Mouse (Mus musculus): Measurements from ENCODE around the gene Zfp59.

- TF ChIP-seq POLR2A (IDR thresholded peaks at IDR 0.05; ENCODE audit: borderline replicate concordance, extremely low read depth, insufficient read depth, insufficient read length, poor library complexity, severe bottlenecking): no peak
- TF ChIP-seq CTCF (IDR thresholded peaks at IDR 0.05; ENCODE audit: borderline replicate concordance, extremely low read depth, insufficient read depth, insufficient read length): no peak
Measured at GRCm38 (mm10) chr7:27839596-27839995, 1.2 kb downstream of the Zfp59 start.

Data from brain, embryonic 14.5 days (tissue).